Mouse (Mus musculus) kidney, adult 2 months (tissue): Measurements from ENCODE around the gene Rab39b.

Experiments used
- CTCF ChIP-seq: fragments of 200-500 bp; conservative IDR thresholded peaks from 2 replicates; pipeline ENCODE4 v1.5.1; 2011; ENCODE audit warnings: low read depth, mild to moderate bottlenecking, control low read depth, low read length, moderate library complexity, mixed read lengths; ENCODE audit not compliant: insufficient read depth, insufficient read length
- POLR2A ChIP-seq: fragments of 200-500 bp; IDR thresholded peaks from one replicate; pipeline ENCODE4 v1.6.1; 2011; ENCODE audit warnings: low read depth, low read length, control low read depth

DNA sequence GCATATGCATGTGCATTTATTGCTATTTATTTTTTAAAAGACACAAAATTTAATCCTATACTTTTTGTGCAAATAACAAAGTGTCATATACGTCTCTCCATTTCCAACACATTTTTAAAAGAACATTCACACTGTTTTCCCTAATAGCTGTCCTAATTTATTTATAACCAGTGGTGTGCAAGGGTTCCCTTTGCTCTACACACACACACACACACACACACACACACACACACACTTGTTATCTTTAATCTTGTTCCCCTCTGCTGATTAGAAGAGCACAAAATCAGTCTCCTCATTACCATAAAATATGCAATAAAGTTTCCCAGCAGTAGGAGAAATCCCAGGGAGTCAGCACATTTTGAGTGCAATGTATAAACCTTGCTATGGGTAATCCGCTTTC, 508 bp upstream of the Rab39b start:
- no peak for TF ChIP-seq CTCF
- TF ChIP-seq POLR2A, result no peak
